Mouse (Mus musculus): ENCODE measurements around the gene Zfp870. TPM values are rescaled to one million over a fixed set of nuclear protein-coding genes. Genes with fewer than 3 reads are reported as not detected.

Zfp870 gene
- 7.7 and 8.0 TPM in 2 replicates for polyA plus RNA-seq (2015; fragmentation: Nextera tagmentation; extraction: Ambion mirVana)

DNA sequence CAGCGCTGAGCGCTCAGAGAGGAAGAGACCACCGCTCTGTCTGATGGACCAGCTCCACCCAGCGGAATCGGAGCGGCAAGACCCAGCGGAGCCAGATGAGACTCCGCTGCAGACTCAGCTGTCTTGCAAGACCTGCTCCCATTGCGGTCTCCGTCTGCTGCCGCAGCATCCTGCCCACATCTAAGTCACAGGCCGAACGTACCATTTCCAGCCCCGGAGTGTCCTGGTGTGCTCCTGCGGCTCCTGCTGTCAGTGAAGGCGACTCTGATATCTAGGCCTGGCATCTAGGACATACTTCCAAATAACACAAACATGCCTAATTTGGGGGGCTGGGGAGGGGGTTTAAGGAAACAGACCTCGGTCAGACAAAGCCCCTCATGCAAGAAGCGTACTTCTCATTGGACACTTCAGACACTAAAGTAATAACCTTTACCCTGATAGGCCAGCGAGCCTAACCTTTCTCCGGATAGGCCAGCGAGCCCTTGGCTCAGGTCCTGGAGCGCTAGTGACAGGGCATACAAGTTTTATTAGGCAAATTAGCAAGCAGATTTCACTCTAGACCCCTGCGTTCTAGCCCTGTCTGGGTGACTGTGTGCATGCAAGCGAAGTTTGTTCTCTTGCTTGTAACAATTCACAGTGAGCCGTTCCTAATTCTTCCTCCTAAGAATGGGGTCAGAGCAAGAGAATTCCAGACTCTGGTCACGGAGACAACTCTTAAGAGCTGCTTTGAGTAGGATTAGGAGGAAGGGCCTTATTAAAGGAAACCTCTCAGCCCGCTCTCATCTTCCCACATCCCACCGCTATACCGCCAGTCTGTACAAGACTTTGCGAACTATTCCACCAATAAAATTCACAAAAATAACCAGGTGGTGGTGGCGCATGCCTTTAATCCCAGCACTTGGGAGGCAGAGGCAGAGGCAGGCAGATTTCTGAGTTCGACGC is at the start of gene Zfp870:
TSS of gene Zfp870 (minus strand) at position 404 of the 942 bp plus-strand sequence.
- H3K9ac ChIP-seq = peak within 1 kb of the TSS; percentile 72
- H3K27ac ChIP-seq = peak within 1 kb of the TSS; percentile 89
- H3K4me3 ChIP-seq (replicated peaks) = peak within 1 kb of the TSS; percentile 78
- H3K36me3 ChIP-seq = peaks cover 13% of the 10 kb centered on the region
- H3K9me3 ChIP-seq (replicated peaks) = no peaks in the 10 kb centered on the region
- 12% methylated on average over 33 of the region's 33 CpGs for WGBS
- peak within 1 kb of the TSS; percentile 76 for H3K4me2 ChIP-seq
- no peaks in the 10 kb centered on the region for H3K27me3 ChIP-seq
- peaks cover 19% of the 10 kb centered on the region for H3K4me1 ChIP-seq
- peak; percentile 98 for ATAC-seq (replicated peaks; ENCODE audit: low FRiP score)

DNA sequence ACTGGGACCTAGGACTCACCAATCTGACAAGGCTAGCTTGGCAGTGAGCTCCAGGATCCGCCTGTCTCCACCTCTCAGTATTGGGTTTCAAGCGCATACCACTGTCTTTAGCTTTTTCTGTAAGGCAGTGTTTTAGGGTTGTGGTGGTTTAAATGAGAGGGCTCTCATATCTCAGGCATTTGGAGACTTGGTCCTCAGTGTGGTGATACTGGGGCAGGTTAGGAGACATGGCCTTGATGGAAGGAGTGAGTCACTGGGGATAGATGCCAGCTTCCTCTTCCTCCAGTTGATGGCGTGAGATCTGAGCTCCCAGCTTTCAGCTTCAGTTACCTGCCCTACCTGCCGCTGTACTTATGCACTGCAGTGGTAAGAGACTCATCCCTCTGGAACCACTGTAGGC is 48.4 kb upstream of the Zfp870 start:
- Histone ChIP-seq H3K4me1 (no peaks in the 10 kb centered on the region), H3K9ac (no peak overlapping the region), H3K4me2 (no peak overlapping the region), H3K36me3 (no peaks in the 10 kb centered on the region), H3K4me3 (replicated peaks) (no peak overlapping the region), H3K27ac (no peak overlapping the region), H3K9me3 (replicated peaks) (no peaks in the 10 kb centered on the region), H3K27me3 (no peaks in the 10 kb centered on the region)
- 73% methylated on average over 4 of the region's 4 CpGs for WGBS
- ATAC-seq (replicated peaks; ENCODE audit: low FRiP score) = no peak

DNA sequence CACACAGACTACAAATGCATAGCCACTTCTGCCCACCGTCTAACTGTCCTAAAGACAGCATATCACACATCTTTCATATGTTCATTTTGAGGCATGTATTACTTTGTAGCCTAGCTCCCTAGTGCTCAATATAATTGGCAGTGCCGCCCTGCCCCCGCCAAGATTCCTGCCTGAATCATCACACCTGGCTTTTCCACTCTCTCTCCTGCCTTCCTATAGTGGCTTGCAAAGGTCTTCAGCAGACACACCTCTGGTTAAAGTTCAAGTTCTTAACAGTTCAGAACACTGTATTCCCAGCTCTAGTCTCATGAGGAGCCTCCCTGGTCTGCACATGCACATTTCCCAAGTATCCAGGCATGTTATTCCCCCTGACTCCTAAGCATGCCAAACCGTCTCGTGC is 36.4 kb upstream of the Zfp870 start:
- Histone ChIP-seq H3K4me3 (replicated peaks) (no peak overlapping the region), H3K36me3 (no peaks in the 10 kb centered on the region), H3K4me2 (no peak overlapping the region), H3K9me3 (replicated peaks) (no peaks in the 10 kb centered on the region), H3K27me3 (0 out of 2 replicates have a peak, but pooled peaks cover 2% of the 10 kb centered on the region), H3K27ac (no peak overlapping the region), H3K9ac (no peak overlapping the region), H3K4me1 (peaks cover 8% of the 10 kb centered on the region)
- 83% methylated on average over 5 of the region's 5 CpGs for WGBS
- ATAC-seq (replicated peaks; ENCODE audit: low FRiP score) = no peak

DNA sequence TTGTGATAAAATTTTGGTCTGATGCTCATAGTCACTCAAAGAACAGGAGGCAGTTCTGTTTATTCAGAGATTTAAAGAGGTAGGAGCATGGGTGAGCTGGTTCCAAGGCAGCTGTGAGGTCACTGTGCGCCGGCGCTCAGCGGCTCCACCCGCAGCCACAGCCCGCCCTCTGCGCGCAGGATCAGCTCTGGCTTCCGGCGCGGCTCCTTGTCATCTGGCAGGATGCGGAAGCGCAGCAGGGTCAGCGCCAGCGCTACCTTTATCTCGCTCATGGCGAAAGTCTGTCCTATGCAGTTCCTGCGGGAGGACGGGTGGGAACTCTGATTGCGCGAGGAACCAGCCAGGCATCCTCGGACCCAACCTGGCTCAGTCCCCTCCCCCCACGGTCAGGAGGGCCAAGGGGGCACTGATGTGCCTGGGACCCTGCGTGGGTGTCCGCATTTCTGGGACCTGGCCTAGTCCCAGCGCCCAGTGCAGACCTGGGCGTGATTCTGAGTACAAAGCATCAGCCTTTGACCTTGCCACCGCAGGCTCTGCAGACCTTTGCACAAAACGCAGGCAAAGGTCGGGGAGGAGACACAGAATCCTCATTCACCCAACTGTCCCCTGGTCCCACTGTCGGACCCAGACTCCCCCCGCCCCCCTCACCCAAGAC is 33.3 kb upstream of the Zfp870 start:
- Histone ChIP-seq H3K9ac (peak overlapping the region; percentile 54), H3K27ac (0 out of 2 replicates have a peak overlapping the region, but pooled peaks have one; percentile 37), H3K4me3 (replicated peaks) (peak overlapping the region; percentile 55), H3K4me1 (peaks cover 8% of the 10 kb centered on the region), H3K9me3 (replicated peaks) (no peaks in the 10 kb centered on the region; the same call in 1 of the 2 replicates), H3K36me3 (no peaks in the 10 kb centered on the region), H3K4me2 (peak overlapping the region; percentile 83), H3K27me3 (0 out of 2 replicates have a peak, but pooled peaks cover 2% of the 10 kb centered on the region)
- ATAC-seq (replicated peaks; ENCODE audit: low FRiP score) = peak; percentile 95
- 19% methylated on average over 32 of the region's 32 CpGs for WGBS

DNA sequence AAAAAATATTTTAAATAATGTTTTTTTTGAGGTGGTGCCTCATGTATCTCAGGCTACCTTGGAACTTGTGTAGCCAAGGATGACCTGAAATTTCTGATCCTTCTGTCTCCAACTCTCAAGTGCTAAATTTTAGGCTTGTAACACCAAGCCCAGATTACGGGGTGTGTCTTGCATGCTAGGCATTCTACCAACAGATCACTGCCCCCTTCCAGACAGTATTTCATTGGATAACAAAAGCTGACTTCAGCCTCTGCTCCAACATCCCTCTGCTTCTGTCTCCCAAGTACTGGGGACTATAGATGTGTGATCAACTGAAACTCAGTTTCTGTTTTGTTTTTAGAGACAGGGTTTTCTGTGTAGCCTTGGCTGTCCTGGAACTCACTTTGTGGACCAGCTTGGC is 32.2 kb upstream of the Zfp870 start:
- no peaks in the 10 kb centered on the region for H3K27me3 ChIP-seq

DNA sequence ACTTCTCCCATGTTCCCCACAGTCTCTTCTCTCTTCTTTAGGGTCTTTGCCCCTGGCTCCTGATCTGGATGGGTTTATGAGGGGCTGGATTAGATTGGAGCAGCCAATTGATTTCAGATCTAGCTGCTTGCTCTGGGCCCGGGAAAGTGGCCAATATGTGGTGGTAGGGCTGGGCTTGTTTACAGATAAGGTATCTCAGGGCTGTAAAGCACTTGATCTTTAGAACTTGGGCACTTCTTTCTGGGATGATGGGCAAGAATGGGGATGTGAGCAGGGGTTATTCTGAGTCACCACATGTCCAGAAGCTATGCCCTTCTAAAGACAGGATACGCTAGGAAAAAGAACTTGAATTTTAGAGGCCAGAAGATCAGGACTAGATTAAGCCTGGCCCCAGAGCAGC is 27.7 kb upstream of the Zfp870 start:
- no peak overlapping the region for H3K9ac ChIP-seq
- no peak overlapping the region for H3K27ac ChIP-seq
- H3K9me3 ChIP-seq (replicated peaks) = no peaks in the 10 kb centered on the region; the same call in 1 of the 2 replicates
- H3K4me1 ChIP-seq = no peaks in the 10 kb centered on the region; the same call in 1 of the 2 replicates
- no peak overlapping the region for H3K4me2 ChIP-seq
- H3K36me3 ChIP-seq = no peaks in the 10 kb centered on the region
- H3K27me3 ChIP-seq = 0 out of 2 replicates have a peak, but pooled peaks cover 6% of the 10 kb centered on the region
- no peak for ATAC-seq (replicated peaks; ENCODE audit: low FRiP score)
- no peak overlapping the region for H3K4me3 ChIP-seq (replicated peaks)
- 69% methylated on average over 2 of the region's 2 CpGs for WGBS

More for the DNA sequence above, 32.2 kb upstream of the Zfp870 start:
- WGBS = 96% methylated on average over 1 of the region's 1 CpGs
- no peak overlapping the region for H3K4me3 ChIP-seq (replicated peaks)
- H3K9ac ChIP-seq = no peak overlapping the region
- no peaks in the 10 kb centered on the region; the same call in 1 of the 2 replicates for H3K9me3 ChIP-seq (replicated peaks)
- H3K4me2 ChIP-seq = no peak overlapping the region
- ATAC-seq (replicated peaks; ENCODE audit: low FRiP score) = no peak
- H3K27ac ChIP-seq = no peak overlapping the region
- H3K4me1 ChIP-seq = peaks cover 8% of the 10 kb centered on the region
- no peaks in the 10 kb centered on the region for H3K36me3 ChIP-seq

DNA sequence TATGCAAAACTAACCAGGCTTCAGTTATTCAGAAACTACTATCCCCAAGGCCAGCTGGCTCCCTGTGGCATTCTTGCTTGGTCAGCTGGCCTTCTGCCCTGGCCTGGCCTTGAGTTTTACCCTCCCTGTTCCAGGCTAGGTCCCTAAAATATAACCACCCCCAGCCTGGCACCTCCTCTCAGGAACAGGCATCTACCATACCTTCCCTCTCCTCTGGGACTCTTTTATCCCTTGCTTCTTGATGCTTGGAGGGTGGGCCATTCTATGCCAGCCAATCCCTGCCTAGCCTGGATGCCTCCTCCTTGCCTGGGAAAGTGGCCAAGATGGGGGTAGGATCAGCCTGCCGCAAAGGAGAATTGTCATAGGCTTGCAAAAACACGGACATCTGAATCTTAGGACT is 25.7 kb upstream of the Zfp870 start, which contains the start of gene Cyp4f14:
TSS of gene Cyp4f14 (minus strand) at position 212 of the 400 bp plus-strand sequence.
- no peaks in the 10 kb centered on the region for H3K36me3 ChIP-seq
- H3K9ac ChIP-seq = no peak within 1 kb of the TSS
- peaks cover 8% of the 10 kb centered on the region; the same call in 1 of the 2 replicates for H3K27me3 ChIP-seq
- H3K4me2 ChIP-seq = no peak within 1 kb of the TSS
- no peak within 1 kb of the TSS for H3K27ac ChIP-seq
- ATAC-seq (replicated peaks; ENCODE audit: low FRiP score) = no peak
- WGBS = 57% methylated on average over 2 of the region's 2 CpGs
- no peaks in the 10 kb centered on the region for H3K4me1 ChIP-seq
- no peak within 1 kb of the TSS for H3K4me3 ChIP-seq (replicated peaks)
- H3K9me3 ChIP-seq (replicated peaks) = no peaks in the 10 kb centered on the region; the same call in 1 of the 2 replicates

DNA sequence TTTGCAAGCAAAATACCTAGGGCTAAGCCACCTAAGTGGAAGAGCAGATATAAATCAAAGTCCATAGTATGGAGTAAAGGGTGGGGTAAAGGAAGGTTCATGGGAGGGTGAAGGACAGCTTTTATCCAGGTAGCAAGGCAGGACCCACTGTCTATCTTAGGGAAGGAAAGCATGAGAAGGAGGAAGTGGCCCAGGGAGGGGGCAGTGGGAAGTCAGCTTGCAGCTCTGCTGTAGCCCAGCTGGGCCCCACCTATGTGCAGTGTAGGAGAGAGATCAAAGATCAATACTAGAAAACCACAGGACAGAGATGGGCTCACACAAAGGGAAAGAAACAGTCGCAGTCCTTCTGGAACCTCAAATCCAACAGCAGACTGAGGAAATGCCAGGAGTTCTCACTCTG is 24.6 kb upstream of the Zfp870 start:
- Histone ChIP-seq H3K4me3 (replicated peaks) (no peak overlapping the region), H3K9ac (no peak overlapping the region), H3K27ac (no peak overlapping the region), H3K9me3 (replicated peaks) (no peaks in the 10 kb centered on the region), H3K4me1 (no peaks in the 10 kb centered on the region), H3K4me2 (no peak overlapping the region), H3K36me3 (no peaks in the 10 kb centered on the region), H3K27me3 (peaks cover 12% of the 10 kb centered on the region; the same call in 1 of the 2 replicates)
- WGBS = 85% methylated on average over 1 of the region's 1 CpGs
- no peak for ATAC-seq (replicated peaks; ENCODE audit: low FRiP score)

GRCm38 (mm10) chr17:32906172-32906571 is 14.7 kb upstream of the Zfp870 start:
- Histone ChIP-seq H3K9ac (no peak overlapping the region), H3K36me3 (no peaks in the 10 kb centered on the region), H3K4me3 (replicated peaks) (no peak overlapping the region), H3K4me1 (no peaks in the 10 kb centered on the region), H3K27ac (no peak overlapping the region), H3K4me2 (no peak overlapping the region), H3K9me3 (replicated peaks) (no peaks in the 10 kb centered on the region), H3K27me3 (peaks cover 13% of the 10 kb centered on the region)
- no peak for ATAC-seq (replicated peaks; ENCODE audit: low FRiP score)
- WGBS = 70% methylated on average over 10 of the region's 10 CpGs

GRCm38 (mm10) chr17:32905239-32905638 is 13.8 kb upstream of the Zfp870 start:
- H3K9ac ChIP-seq = no peak overlapping the region
- H3K9me3 ChIP-seq (replicated peaks) = no peaks in the 10 kb centered on the region
- no peak overlapping the region for H3K27ac ChIP-seq
- ATAC-seq (replicated peaks; ENCODE audit: low FRiP score) = no peak
- H3K4me2 ChIP-seq = peak overlapping the region; percentile 51
- H3K4me1 ChIP-seq = no peaks in the 10 kb centered on the region
- H3K4me3 ChIP-seq (replicated peaks) = peak overlapping the region; percentile 14; the same call in 1 of the 2 replicates
- H3K27me3 ChIP-seq = peaks cover 13% of the 10 kb centered on the region
- 12% methylated on average over 19 of the region's 19 CpGs for WGBS
- H3K36me3 ChIP-seq = no peaks in the 10 kb centered on the region

- Histone ChIP-seq H3K4me3 (replicated peaks) (no peak overlapping the region), H3K27me3 (peaks cover 13% of the 10 kb centered on the region), H3K9me3 (replicated peaks) (no peaks in the 10 kb centered on the region), H3K27ac (no peak overlapping the region), H3K9ac (no peak overlapping the region), H3K4me1 (no peaks in the 10 kb centered on the region), H3K36me3 (no peaks in the 10 kb centered on the region), H3K4me2 (no peak overlapping the region)
- WGBS = 60% methylated on average over 2 of the region's 2 CpGs
- no peak for ATAC-seq (replicated peaks; ENCODE audit: low FRiP score)
Observed at GRCm38 (mm10) chr17:32904414-32904813, 13.0 kb upstream of the Zfp870 start.
